Mouse (Mus musculus) hindbrain, embryonic 11.5 days (tissue): ENCODE measurements around the gene Gm20388. TPM values are rescaled to one million over a fixed set of nuclear protein-coding genes. Genes with fewer than 3 reads are reported as not detected.
A peak's percentile ranks its signal among the peaks of the same experiment; 100 is the strongest.
"Not testable (repeated sequence)": the region's sequence is repeated elsewhere in the genome, so short reads cannot be mapped to it uniquely, and the experiment has no call there.

Experiments used
- ATAC-seq: fragments of 200-750 bp; cut with Nextera tagmentation; 2 replicates; pipeline ENCODE4 v1.8.0; 2017; ENCODE audit warnings: mild to moderate bottlenecking, moderate TSS enrichment, moderate library complexity; ENCODE audit not compliant: low FRiP score
- DNase-seq: peaks from one replicate; pipeline ENCODE4 v3.0.0-alpha.2; 2015; ENCODE audit warnings: low spot score
- H3K27ac ChIP-seq: fragments of 300-500 bp; sonication (generic); 2 replicates; pipeline ENCODE4 v1.5.1; 2014; ENCODE audit warnings: mild to moderate bottlenecking, low read depth, low read length
- H3K27me3 ChIP-seq: fragments of 300-500 bp; sonication (generic); 2 replicates; pipeline ENCODE4 v1.6.1; 2014; ENCODE audit warnings: mild to moderate bottlenecking, low read length, moderate library complexity, mixed read lengths; ENCODE audit not compliant: control insufficient read depth, insufficient read depth
- H3K36me3 ChIP-seq: fragments of 300-500 bp; sonication (generic); 2 replicates; pipeline ENCODE4 v1.6.1; 2014; ENCODE audit warnings: mild to moderate bottlenecking, low read length, moderate library complexity, mixed read lengths; ENCODE audit not compliant: control insufficient read depth, insufficient read depth
- H3K4me1 ChIP-seq: fragments of 300-500 bp; sonication (generic); replicated peaks from 2 replicates; pipeline ENCODE4 v1.6.1; 2014; ENCODE audit warnings: low read length, mixed read lengths; ENCODE audit not compliant: control insufficient read depth, insufficient read depth
- H3K4me2 ChIP-seq: fragments of 300-500 bp; sonication (generic); replicated peaks from 2 replicates; pipeline ENCODE4 v1.6.1; 2014; ENCODE audit warnings: mild to moderate bottlenecking, low read depth, low read length
- H3K4me3 ChIP-seq: fragments of 300-500 bp; sonication (generic); 2 replicates; pipeline ENCODE4 v1.5.1; 2014; ENCODE audit warnings: low read depth, low read length
- H3K9ac ChIP-seq: fragments of 300-500 bp; sonication (generic); 2 replicates; pipeline ENCODE4 v1.6.1; 2014; ENCODE audit warnings: low read depth, low read length
- H3K9me3 ChIP-seq: fragments of 300-500 bp; sonication (generic); 2 replicates; pipeline ENCODE4 v1.6.1; 2016; ENCODE audit warnings: low read length; ENCODE audit not compliant: control insufficient read depth
- WGBS: fragments of 180-500 bp; shearing (Covaris S2); extraction: QIAGEN DNeasy Blood & Tissue Kit; methylation state at CpG from one replicate; pipeline ENCODE4 v1.1.7; 2014; 5-methylcytosine and 5-hydroxymethylcytosine counted together
- polyA plus RNA-seq: library from polyadenylated mRNA; unstranded; fragments of >200 nt; fragmentation: Nextera tagmentation; extraction: Ambion mirVana; gene quantifications from 2 replicates; pipeline ENCODE4 v1.2.1, GENCODE M21; 2014

Gm20388 gene
- polyA plus RNA-seq, 1 experiment from 2014 or later: 11.8 TPM

GRCm38 (mm10) chr8:121663101-121663500 lies 1752.5 kb downstream of the Gm20388 start:
- Histone ChIP-seq H3K4me3 (no peak overlapping the region), H3K4me1 (0 out of 2 replicates have a peak, but pooled peaks cover 3% of the 10 kb centered on the region), H3K9ac (no peak overlapping the region), H3K27me3 (no peaks in the 10 kb centered on the region), H3K27ac (no peak overlapping the region), H3K9me3 (no peaks in the 10 kb centered on the region), H3K4me2 (no peak overlapping the region), H3K36me3 (no peaks in the 10 kb centered on the region)
- DNase-seq: no peak
- no peak for ATAC-seq
- WGBS: 96% methylated on average over 12 of the region's 12 CpGs

- Histone ChIP-seq H3K4me1 (0 out of 2 replicates have a peak, but pooled peaks cover 3% of the 10 kb centered on the region), H3K4me2 (peak overlapping the region; percentile 14; the same call in 1 of the 2 replicates), H3K4me3 (no peak overlapping the region), H3K27ac (peak overlapping the region; percentile 67), H3K9ac (peak overlapping the region; percentile 53), H3K36me3 (no peaks in the 10 kb centered on the region), H3K9me3 (no peaks in the 10 kb centered on the region), H3K27me3 (no peaks in the 10 kb centered on the region)
- ATAC-seq (peak; percentile 57), DNase-seq (peak; percentile 73)
- WGBS: 4% methylated on average over 16 of the region's 16 CpGs
These were observed 1754.7 kb downstream of the Gm20388 start for GRCm38 (mm10) chr8:121665329-121665728.

DNA sequence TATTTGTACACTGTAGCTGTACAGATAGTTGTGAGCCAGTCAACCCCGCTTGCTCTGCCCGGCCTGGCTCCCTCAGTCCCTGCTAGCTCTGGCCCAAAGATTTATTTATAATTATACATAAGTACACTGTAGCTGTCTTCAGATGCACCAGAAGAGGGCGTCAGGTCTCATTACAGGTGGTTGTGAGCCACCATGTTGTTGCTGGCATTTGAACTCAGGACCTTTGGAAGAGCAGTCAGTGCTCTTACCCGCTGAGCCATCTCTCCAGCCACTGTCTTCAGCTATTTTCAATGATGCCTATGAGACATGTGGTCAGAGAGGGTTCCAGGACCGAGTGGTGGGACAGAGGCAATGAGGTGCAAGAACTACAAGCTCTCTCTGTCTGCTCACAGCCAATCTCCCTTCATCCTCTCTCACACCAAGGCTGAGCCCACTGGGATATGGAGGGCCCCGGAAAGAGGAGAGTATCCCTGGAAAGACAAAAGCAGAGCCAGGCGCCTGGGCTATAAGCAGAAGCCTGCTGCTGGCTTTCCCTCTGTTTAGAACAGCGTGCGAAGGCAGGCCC lies 1757.4 kb downstream of the Gm20388 start:
- not testable (repeated sequence) for H3K27ac ChIP-seq, H3K9ac ChIP-seq, H3K9me3 ChIP-seq, H3K36me3 ChIP-seq, DNase-seq, H3K4me3 ChIP-seq, ATAC-seq, H3K4me1 ChIP-seq, H3K4me2 ChIP-seq, H3K27me3 ChIP-seq
- WGBS: 72% methylated on average over 9 of the region's 9 CpGs

DNA sequence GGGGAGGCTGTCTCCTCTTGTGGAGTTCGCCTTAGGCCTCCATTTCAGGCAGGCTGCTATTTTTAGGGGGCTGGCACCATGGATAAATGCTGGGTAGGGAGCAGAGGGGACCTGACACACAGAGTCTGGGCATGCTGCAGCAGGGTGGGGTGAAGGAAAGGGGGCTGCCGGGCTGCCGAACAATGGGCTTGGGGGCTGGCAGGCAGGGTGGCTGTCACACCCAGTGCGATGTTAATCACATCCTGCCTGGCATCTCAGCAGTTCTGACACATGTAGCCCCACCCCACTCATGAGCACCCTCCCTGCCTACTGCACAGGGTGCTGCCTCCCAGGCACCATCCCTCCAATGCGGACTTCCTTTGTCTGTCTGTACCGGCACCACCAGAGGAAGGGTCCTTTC lies 1757.9 kb downstream of the Gm20388 start:
- no peaks in the 10 kb centered on the region for H3K9me3 ChIP-seq
- no peaks in the 10 kb centered on the region for H3K36me3 ChIP-seq
- peak overlapping the region; percentile 0; the same call in 1 of the 2 replicates for H3K9ac ChIP-seq
- ATAC-seq (no peak), DNase-seq (no peak)
- H3K27me3 ChIP-seq: no peaks in the 10 kb centered on the region
- H3K4me3 ChIP-seq: no peak overlapping the region
- H3K27ac ChIP-seq: no peak overlapping the region
- 0 out of 2 replicates have a peak, but pooled peaks cover 3% of the 10 kb centered on the region for H3K4me1 ChIP-seq
- H3K4me2 ChIP-seq: no peak overlapping the region
- 53% methylated on average over 6 of the region's 6 CpGs for WGBS

DNA sequence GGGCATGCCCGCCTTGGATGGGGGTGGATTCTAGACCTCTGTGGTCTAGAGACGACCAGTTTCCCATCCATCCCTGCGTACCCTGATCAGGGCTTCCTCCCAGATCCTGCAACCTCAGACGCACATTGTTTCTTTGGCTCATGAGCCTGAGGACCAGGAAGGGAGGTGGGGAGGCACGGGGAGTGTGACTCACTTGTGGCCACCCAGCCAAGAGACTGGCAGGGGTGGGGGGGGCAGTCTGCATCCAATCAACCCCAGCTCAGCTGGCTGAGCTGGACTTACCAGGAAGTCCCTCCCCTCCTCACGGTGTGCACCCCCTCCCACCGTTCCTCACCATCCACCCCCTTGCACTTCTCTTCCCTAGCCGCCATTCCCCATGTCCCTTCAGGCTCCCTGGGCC lies 1758.6 kb downstream of the Gm20388 start:
- no peaks in the 10 kb centered on the region for H3K36me3 ChIP-seq
- H3K9ac ChIP-seq: peak overlapping the region; percentile 0; the same call in 1 of the 2 replicates
- H3K27me3 ChIP-seq: no peaks in the 10 kb centered on the region
- 22% methylated on average over 8 of the region's 8 CpGs for whole genome bisulfite sequencing
- 0 out of 2 replicates have a peak, but pooled peaks cover 3% of the 10 kb centered on the region for H3K4me1 ChIP-seq
- DNase-seq (no peak), ATAC-seq (no peak)
- no peak overlapping the region for H3K4me2 ChIP-seq
- no peak overlapping the region for H3K27ac ChIP-seq
- H3K9me3 ChIP-seq: no peaks in the 10 kb centered on the region
- no peak overlapping the region for H3K4me3 ChIP-seq

GRCm38 (mm10) chr8:121673153-121673552 lies 1762.5 kb downstream of the Gm20388 start:
- Histone ChIP-seq H3K4me1 (no peaks in the 10 kb centered on the region), H3K4me2 (no peak overlapping the region), H3K27me3 (no peaks in the 10 kb centered on the region), H3K27ac (no peak overlapping the region), H3K9ac (no peak overlapping the region), H3K4me3 (no peak overlapping the region), H3K9me3 (no peaks in the 10 kb centered on the region), H3K36me3 (no peaks in the 10 kb centered on the region)
- ATAC-seq (no peak), DNase-seq (no peak)
- 72% methylated on average over 3 of the region's 4 CpGs for WGBS

- 77% methylated on average over 5 of the region's 5 CpGs for WGBS
These were observed 1763.3 kb downstream of the Gm20388 start for GRCm38 (mm10) chr8:121673917-121674316.

GRCm38 (mm10) chr8:121674524-121674923 lies 1763.9 kb downstream of the Gm20388 start:
- Histone ChIP-seq H3K4me1 (no peaks in the 10 kb centered on the region), H3K27ac (no peak overlapping the region), H3K36me3 (no peaks in the 10 kb centered on the region), H3K4me3 (no peak overlapping the region), H3K9me3 (no peaks in the 10 kb centered on the region), H3K4me2 (no peak overlapping the region), H3K27me3 (no peaks in the 10 kb centered on the region), H3K9ac (no peak overlapping the region)
- 64% methylated on average over 5 of the region's 5 CpGs for WGBS
- ATAC-seq (no peak), DNase-seq (no peak)

More at GRCm38 (mm10) chr8:121673917-121674316, 1763.3 kb downstream of the Gm20388 start:
- DNase-seq (no peak), ATAC-seq (no peak)
- H3K27me3 ChIP-seq: no peaks in the 10 kb centered on the region
- no peaks in the 10 kb centered on the region for H3K9me3 ChIP-seq
- no peak overlapping the region for H3K4me2 ChIP-seq
- H3K27ac ChIP-seq: no peak overlapping the region
- no peak overlapping the region for H3K9ac ChIP-seq
- no peak overlapping the region for H3K4me3 ChIP-seq
- H3K4me1 ChIP-seq: no peaks in the 10 kb centered on the region
- no peaks in the 10 kb centered on the region for H3K36me3 ChIP-seq

GRCm38 (mm10) chr8:121675161-121675560 lies 1764.5 kb downstream of the Gm20388 start:
- ATAC-seq (no peak), DNase-seq (no peak)
- Histone ChIP-seq H3K27ac (no peak overlapping the region), H3K9me3 (no peaks in the 10 kb centered on the region), H3K9ac (no peak overlapping the region), H3K4me1 (no peaks in the 10 kb centered on the region), H3K27me3 (no peaks in the 10 kb centered on the region), H3K4me2 (no peak overlapping the region), H3K36me3 (no peaks in the 10 kb centered on the region), H3K4me3 (no peak overlapping the region)
- WGBS: 72% methylated on average over 3 of the region's 3 CpGs
